Mouse (Mus musculus): ENCODE results near the gene Col28a1. TPM values are rescaled to one million over a fixed set of nuclear protein-coding genes. Genes with fewer than 3 reads are reported as not detected.

Col28a1 gene
- polyA plus RNA-seq, 1 experiment, result 1.6 TPM

DNA sequence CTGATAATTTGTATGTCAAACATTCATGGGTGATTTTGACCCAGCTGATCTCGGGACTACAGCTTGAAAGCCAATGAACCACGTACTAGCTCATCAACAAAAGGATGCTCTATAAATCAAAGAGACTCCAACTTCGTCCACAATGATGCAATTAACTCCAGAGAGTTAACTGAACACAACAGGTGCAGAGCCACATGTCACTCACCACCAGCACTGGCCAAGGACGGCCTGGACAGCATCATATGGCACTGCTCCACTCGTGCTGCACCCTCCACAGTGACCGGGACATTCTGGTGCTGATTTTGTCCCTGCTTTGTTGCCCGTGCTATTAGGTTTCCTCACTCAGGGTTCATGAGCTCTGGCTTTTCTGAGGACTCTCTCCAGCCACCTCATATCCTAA, 107.6 kb downstream of the Col28a1 start:
- TF ChIP-seq CTCF (IDR thresholded peaks at IDR 0.05; ENCODE audit: borderline replicate concordance, insufficient read depth, low read length) (no peak), POLR2A (IDR thresholded peaks at IDR 0.05; ENCODE audit: low read depth, low read length) (no peak)
- Histone ChIP-seq H3K4me1 (ENCODE audit: control insufficient read depth, insufficient read depth, low read length) (peaks cover 4% of the 10 kb centered on the region; the same call in 1 of the 2 replicates), H3K4me3 (ENCODE audit: insufficient read depth, low read length) (no peak overlapping the region), H3K27ac (ENCODE audit: insufficient read depth, low read length) (no peak overlapping the region)

DNA sequence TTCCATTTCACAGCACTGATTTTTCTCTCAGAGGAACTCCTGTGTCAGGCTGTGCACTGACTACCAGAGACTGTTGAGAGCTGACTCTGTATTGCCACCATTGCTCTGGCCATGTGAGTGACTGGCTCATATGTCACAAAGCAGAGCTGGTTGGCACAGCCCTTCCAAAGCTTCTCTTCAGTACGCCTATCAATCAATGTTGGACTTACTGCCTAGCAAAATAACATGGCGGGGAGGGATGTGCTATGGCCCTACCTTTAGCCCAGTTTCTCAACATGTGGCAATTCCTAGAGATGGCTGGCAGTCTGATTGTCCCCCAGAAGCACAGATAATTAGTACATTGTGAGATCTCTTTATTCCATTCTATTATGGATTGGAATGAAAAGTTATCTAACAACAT, 109.2 kb downstream of the Col28a1 start:
- Histone ChIP-seq H3K27ac (ENCODE audit: insufficient read depth, low read length) (no peak overlapping the region), H3K4me1 (ENCODE audit: control insufficient read depth, insufficient read depth, low read length) (peaks cover 4% of the 10 kb centered on the region; the same call in 1 of the 2 replicates), H3K4me3 (ENCODE audit: insufficient read depth, low read length) (no peak overlapping the region)
- TF ChIP-seq CTCF (IDR thresholded peaks at IDR 0.05; ENCODE audit: borderline replicate concordance, insufficient read depth, low read length) (no peak), POLR2A (IDR thresholded peaks at IDR 0.05; ENCODE audit: low read depth, low read length) (no peak)

DNA sequence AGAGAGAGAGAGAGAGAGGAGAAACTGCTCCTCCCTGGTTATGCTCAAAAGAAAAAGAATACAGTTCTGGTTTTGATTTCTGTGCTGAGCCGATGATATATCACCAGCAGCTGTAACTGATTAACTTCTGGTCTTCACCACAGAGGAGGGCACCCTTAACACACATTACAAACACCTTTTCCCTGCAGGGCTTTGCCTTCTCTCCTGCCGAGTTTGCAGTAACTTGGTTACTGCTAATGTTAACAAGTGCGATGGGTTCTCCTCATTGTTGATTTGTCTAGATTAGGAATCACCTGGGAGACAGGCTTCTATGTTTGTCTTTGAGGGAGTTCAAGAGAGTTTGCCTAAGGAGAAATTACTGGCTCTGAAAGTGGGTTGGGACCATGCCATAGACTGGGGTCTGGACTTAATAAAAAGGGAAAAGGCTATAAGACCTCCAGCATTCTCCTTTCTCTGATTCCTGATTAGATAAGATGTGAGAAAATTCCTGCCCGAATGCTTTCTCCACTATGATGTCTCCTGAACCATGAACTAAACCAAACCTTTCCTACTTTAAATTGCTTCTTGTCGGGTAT, 114.8 kb downstream of the Col28a1 start:
- no peak overlapping the region for H3K27ac ChIP-seq (ENCODE audit: insufficient read depth, low read length)

GRCm38 (mm10) chr6:8074914-8075313, 117.5 kb downstream of the Col28a1 start:
- TF ChIP-seq CTCF (IDR thresholded peaks at IDR 0.05; ENCODE audit: borderline replicate concordance, insufficient read depth, low read length) (no peak), POLR2A (IDR thresholded peaks at IDR 0.05; ENCODE audit: low read depth, low read length) (no peak)
- Histone ChIP-seq H3K27ac (ENCODE audit: insufficient read depth, low read length) (no peak overlapping the region), H3K4me3 (ENCODE audit: insufficient read depth, low read length) (no peak overlapping the region), H3K4me1 (ENCODE audit: control insufficient read depth, insufficient read depth, low read length) (no peaks in the 10 kb centered on the region; the same call in 1 of the 2 replicates)

More for the DNA sequence above, 114.8 kb downstream of the Col28a1 start:
- TF ChIP-seq POLR2A (IDR thresholded peaks at IDR 0.05; ENCODE audit: low read depth, low read length) (no peak), CTCF (IDR thresholded peaks at IDR 0.05; ENCODE audit: borderline replicate concordance, insufficient read depth, low read length) (no peak)
- Histone ChIP-seq H3K4me1 (ENCODE audit: control insufficient read depth, insufficient read depth, low read length) (no peaks in the 10 kb centered on the region; the same call in 1 of the 2 replicates), H3K4me3 (ENCODE audit: insufficient read depth, low read length) (no peak overlapping the region)

DNA sequence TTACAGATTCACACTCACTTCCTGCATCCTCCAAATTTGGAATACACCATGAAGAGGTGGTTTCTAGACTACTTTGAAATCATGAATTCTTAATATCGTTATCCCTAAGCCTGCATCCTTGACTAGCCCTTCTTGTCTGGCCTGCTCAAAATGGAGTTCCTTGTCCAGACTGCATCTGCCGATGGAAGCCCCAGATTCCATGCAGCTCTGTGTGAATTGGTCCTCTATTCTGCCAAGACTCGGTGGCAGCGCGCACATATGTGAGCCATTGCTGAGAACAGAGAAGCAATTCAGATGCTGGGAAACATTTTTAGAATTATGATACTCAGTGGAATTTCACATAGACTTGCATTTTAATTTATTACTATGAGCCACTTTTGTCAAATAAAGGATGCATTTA, 123.4 kb downstream of the Col28a1 start:
- H3K4me1 ChIP-seq (ENCODE audit: control insufficient read depth, insufficient read depth, low read length), result no peaks in the 10 kb centered on the region; the same call in 1 of the 2 replicates
- TF ChIP-seq CTCF (IDR thresholded peaks at IDR 0.05; ENCODE audit: borderline replicate concordance, insufficient read depth, low read length), result no peak
- TF ChIP-seq POLR2A (IDR thresholded peaks at IDR 0.05; ENCODE audit: low read depth, low read length), result no peak
- H3K4me3 ChIP-seq (ENCODE audit: insufficient read depth, low read length), result no peak overlapping the region
- H3K27ac ChIP-seq (ENCODE audit: insufficient read depth, low read length), result no peak overlapping the region

DNA sequence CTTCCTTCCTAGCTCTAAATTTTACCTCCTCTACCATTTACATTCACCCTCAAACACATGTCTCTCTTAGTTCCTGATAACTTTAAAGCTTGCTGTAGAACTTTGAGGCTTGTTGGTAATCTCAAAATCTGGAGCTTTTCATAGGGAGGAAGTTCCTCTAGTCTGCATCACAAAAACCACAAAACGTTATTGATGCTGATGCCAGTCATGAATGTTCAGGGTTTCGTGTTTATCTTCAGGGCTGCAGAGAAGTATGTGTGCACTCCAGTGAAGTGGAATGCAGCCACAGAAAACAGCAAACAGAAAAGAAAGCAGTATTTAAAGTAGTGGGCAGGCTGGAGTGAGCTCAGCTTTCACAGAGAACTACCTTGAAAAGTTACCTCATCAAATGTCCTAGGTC, 124.0 kb downstream of the Col28a1 start:
- H3K4me1 ChIP-seq (ENCODE audit: control insufficient read depth, insufficient read depth, low read length), result no peaks in the 10 kb centered on the region; the same call in 1 of the 2 replicates
- H3K4me3 ChIP-seq (ENCODE audit: insufficient read depth, low read length), result no peak overlapping the region
- H3K27ac ChIP-seq (ENCODE audit: insufficient read depth, low read length), result peak overlapping the region; percentile 57; the same call in 1 of the 2 replicates
- TF ChIP-seq POLR2A (IDR thresholded peaks at IDR 0.05; ENCODE audit: low read depth, low read length), result no peak
- no peak for TF ChIP-seq CTCF (IDR thresholded peaks at IDR 0.05; ENCODE audit: borderline replicate concordance, insufficient read depth, low read length)

DNA sequence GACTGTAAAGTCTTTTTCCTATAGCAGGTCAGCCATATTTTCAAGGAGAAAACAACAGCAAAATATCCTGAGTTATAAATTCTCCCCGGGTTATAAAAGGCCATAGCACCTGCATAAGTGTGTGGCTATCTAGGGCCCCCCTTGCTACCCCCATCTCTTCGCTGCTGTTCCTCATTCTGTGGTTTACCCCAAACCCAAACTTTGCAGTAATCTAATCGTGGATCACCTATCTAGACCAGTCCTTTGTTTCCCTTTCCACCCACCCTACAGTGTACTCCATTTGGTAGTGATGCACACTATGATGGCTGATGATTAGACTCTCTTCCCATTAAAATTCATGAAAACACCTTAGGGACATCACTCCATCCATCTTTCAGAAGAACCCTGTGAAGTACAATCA, 125.3 kb downstream of the Col28a1 start:
- no peak for TF ChIP-seq CTCF (IDR thresholded peaks at IDR 0.05; ENCODE audit: borderline replicate concordance, insufficient read depth, low read length)
- Histone ChIP-seq H3K4me3 (ENCODE audit: insufficient read depth, low read length) (no peak overlapping the region), H3K4me1 (ENCODE audit: control insufficient read depth, insufficient read depth, low read length) (no peaks in the 10 kb centered on the region; the same call in 1 of the 2 replicates), H3K27ac (ENCODE audit: insufficient read depth, low read length) (no peak overlapping the region)

DNA sequence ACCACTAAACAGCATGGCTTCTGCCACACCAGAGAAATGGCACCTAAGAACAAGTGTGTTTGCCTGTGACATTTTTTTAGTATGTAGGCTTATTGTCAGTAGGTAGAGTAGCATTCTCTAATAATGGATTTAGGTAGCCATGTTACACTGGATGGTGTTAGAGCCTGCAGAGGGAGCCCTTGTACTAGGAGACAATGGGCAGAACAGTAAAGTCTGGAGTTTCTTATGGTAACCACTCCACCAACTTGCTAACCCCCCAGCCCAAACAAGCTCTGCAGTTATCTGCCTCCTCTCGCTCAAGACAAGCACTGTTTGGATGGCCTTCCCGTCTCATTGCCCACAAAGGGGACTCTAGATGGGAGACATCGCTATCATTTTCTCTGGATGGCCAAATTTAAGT, 126.2 kb downstream of the Col28a1 start:
- no peak overlapping the region for H3K4me3 ChIP-seq (ENCODE audit: insufficient read depth, low read length)
- H3K27ac ChIP-seq (ENCODE audit: insufficient read depth, low read length), result no peak overlapping the region
- H3K4me1 ChIP-seq (ENCODE audit: control insufficient read depth, insufficient read depth, low read length), result no peaks in the 10 kb centered on the region; the same call in 1 of the 2 replicates
- no peak for TF ChIP-seq CTCF (IDR thresholded peaks at IDR 0.05; ENCODE audit: borderline replicate concordance, insufficient read depth, low read length)
- no peak for TF ChIP-seq POLR2A (IDR thresholded peaks at IDR 0.05; ENCODE audit: low read depth, low read length)

DNA sequence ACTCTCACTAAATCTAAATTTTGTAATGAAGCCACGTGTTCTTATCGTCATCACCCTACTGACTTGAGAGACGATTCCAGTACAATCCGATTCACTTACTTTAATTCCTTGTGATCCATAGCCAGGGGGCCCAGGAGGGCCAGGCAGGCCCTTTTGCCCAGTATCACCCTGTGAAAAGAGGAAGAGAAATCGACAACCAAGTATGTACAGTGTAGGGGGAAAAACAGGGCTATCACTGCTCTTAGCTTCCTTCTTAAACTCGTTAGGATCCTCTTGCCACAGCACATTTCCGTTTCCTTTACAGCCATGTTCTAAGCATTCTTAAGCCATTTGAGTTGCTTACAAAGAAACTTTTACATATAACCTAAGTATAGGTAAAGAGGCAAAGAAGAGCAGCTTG, 133.2 kb downstream of the Col28a1 start:
- no peak overlapping the region for H3K4me3 ChIP-seq (ENCODE audit: insufficient read depth, low read length)
- H3K4me1 ChIP-seq (ENCODE audit: control insufficient read depth, insufficient read depth, low read length), result no peaks in the 10 kb centered on the region
- no peak for TF ChIP-seq CTCF (IDR thresholded peaks at IDR 0.05; ENCODE audit: borderline replicate concordance, insufficient read depth, low read length)
- no peak for TF ChIP-seq POLR2A (IDR thresholded peaks at IDR 0.05; ENCODE audit: low read depth, low read length)
- no peak overlapping the region for H3K27ac ChIP-seq (ENCODE audit: insufficient read depth, low read length)

DNA sequence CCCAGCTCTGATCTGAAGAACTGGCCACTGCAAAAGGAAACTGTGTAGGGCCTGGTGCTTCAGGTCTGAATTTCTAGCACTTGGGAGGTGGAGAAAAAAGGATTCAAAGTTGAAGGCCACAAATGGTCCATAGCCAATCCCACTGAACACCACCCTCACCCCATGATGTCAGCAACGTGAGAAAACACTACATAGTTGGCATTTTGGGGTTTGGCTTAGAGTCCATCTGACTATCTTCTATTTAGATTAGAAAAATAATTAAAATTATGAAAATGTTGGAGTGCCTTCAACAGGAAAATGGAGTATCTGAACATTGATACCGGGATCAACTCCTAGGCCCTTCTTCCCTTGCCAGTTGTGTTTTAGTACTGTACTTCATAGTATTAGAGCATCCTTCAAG, 144.2 kb downstream of the Col28a1 start:
- Histone ChIP-seq H3K4me3 (ENCODE audit: insufficient read depth, low read length) (no peak overlapping the region), H3K27ac (ENCODE audit: insufficient read depth, low read length) (no peak overlapping the region), H3K4me1 (ENCODE audit: control insufficient read depth, insufficient read depth, low read length) (no peaks in the 10 kb centered on the region)
- TF ChIP-seq POLR2A (IDR thresholded peaks at IDR 0.05; ENCODE audit: low read depth, low read length) (no peak), CTCF (IDR thresholded peaks at IDR 0.05; ENCODE audit: borderline replicate concordance, insufficient read depth, low read length) (no peak)

All from embryonic fibroblast, embryonic 13.5 days (primary cell).